Comparison of ENCODE assay signal across 9 mouse cellular contexts in genomic region chr3:146149156-146150057, GRCm38 (mm10). TPM values are rescaled to one million over a fixed set of nuclear protein-coding genes. Genes with fewer than 3 reads are reported as not detected.
DNase-seq lines count a peak whose midpoint lies in the region; ATAC-seq and TF ChIP-seq lines count a peak whose summit lies in the region.
"Had no signal": no experiment of that assay in that cellular context is flagged by ENCODE, and none has a peak within 500 bp of the region (broad histone marks: within the 10 kb centered on the region; RNA-seq: fewer than 3 reads in every experiment).

Gene Mcoln2, plus strand, starts transcription at chr3:146149833.

- 0 out of 2 replicates have a peak, but pooled peaks cover 3% of the 10 kb centered on the region for H3K9me3 ChIP-seq in embryonic facial prominence, embryonic 10.5 days
- H3K9me3 ChIP-seq in hindbrain, embryonic 13.5 days: peaks cover 5% of the 10 kb centered on the region; the same call in 1 of the 2 replicates
- H3K9me3 ChIP-seq in liver, embryonic 14.5 days (ENCODE audit: control insufficient read depth, low read length): no peaks in the 10 kb centered on the region
- H3K9me3 ChIP-seq in neural tube, embryonic 14.5 days (ENCODE audit: control insufficient read depth, low read length): no peaks in the 10 kb centered on the region
- H3K9me3 ChIP-seq: G1E had no signal

- H3K36me3 ChIP-seq in embryonic facial prominence, embryonic 10.5 days (replicated peaks): no peaks in the 10 kb centered on the region
- H3K36me3 ChIP-seq in hindbrain, embryonic 13.5 days: no peaks in the 10 kb centered on the region
- H3K36me3 ChIP-seq in liver, embryonic 14.5 days (replicated peaks; ENCODE audit: control insufficient read depth, insufficient read depth, low read depth): no peaks in the 10 kb centered on the region
- no peaks in the 10 kb centered on the region for H3K36me3 ChIP-seq in neural tube, embryonic 14.5 days (ENCODE audit: control insufficient read depth, insufficient read depth, low read length)
- H3K36me3 ChIP-seq: G1E had no signal

- H3K4me2 ChIP-seq in hindbrain, embryonic 13.5 days: peak within 1 kb of the TSS; percentile 64
- peak within 1 kb of the TSS; percentile 61 for H3K4me2 ChIP-seq in liver, embryonic 14.5 days (ENCODE audit: low read depth)
- H3K4me2 ChIP-seq in neural tube, embryonic 14.5 days (ENCODE audit: low read depth, low read length): peak within 1 kb of the TSS; percentile 74

- TF ChIP-seq CTCF in liver, embryonic 14.5 days (IDR thresholded peaks at IDR 0.05; ENCODE audit: low read depth): no peak

- no peak for TF ChIP-seq EP300 in liver, embryonic 14.5 days (IDR thresholded peaks at IDR 0.05; ENCODE audit: low read depth)

- peaks cover 29% of the 10 kb centered on the region for H3K4me1 ChIP-seq in embryonic facial prominence, embryonic 10.5 days
- H3K4me1 ChIP-seq in hindbrain, embryonic 13.5 days (replicated peaks): peaks cover 18% of the 10 kb centered on the region
- H3K4me1 ChIP-seq in liver, embryonic 14.5 days (replicated peaks; ENCODE audit: control insufficient read depth in 2 of 2, insufficient read depth in 2 of 2, low read length in 1 of 2): peaks cover 0 to 4% of the 10 kb centered on the region in 2 experiments; a peak in 2 of 4 replicates
- H3K4me1 ChIP-seq in neural tube, embryonic 14.5 days (ENCODE audit: control insufficient read depth, insufficient read depth, low read length): peaks cover 5% of the 10 kb centered on the region

- H3K4me3 ChIP-seq in embryonic facial prominence, embryonic 10.5 days: peak within 1 kb of the TSS; percentile 59
- H3K4me3 ChIP-seq in hindbrain, embryonic 13.5 days: peak within 1 kb of the TSS; percentile 38
- H3K4me3 ChIP-seq in liver, embryonic 14.5 days (ENCODE audit: insufficient read depth in 1 of 2, low read depth in 2 of 2, low read length in 2 of 2): peak within 1 kb of the TSS; percentile 45 to 47
- H3K4me3 ChIP-seq in neural tube, embryonic 14.5 days (ENCODE audit: low read depth, low read length): peak within 1 kb of the TSS; percentile 27

- peak; percentile 52 for ATAC-seq in hindbrain, embryonic 13.5 days (ENCODE audit: low FRiP score)
- peak; percentile 56 for ATAC-seq in liver, embryonic 14.5 days (ENCODE audit: insufficient read depth)
- ATAC-seq in neural tube, embryonic 14.5 days (ENCODE audit: low read depth): peak; percentile 11; the same call in 1 of the 2 replicates

- H3K27ac ChIP-seq in embryonic facial prominence, embryonic 10.5 days (replicated peaks): peak within 1 kb of the TSS; percentile 45
- no peak within 1 kb of the TSS for H3K27ac ChIP-seq in hindbrain, embryonic 13.5 days
- no peak within 1 kb of the TSS for H3K27ac ChIP-seq in liver, embryonic 14.5 days
- no peak within 1 kb of the TSS for H3K27ac ChIP-seq in neural tube, embryonic 14.5 days (ENCODE audit: low read depth, low read length)

- DNase-seq in heart, adult 11 months: peak; percentile 81
- DNase-seq in heart, adult 8-10 months (ENCODE audit: low spot score): no peak
- peak; percentile 16 for DNase-seq in embryonic facial prominence, embryonic 10.5 days (ENCODE audit: low spot score)
- DNase-seq in liver, embryonic 14.5 days (ENCODE audit: low read depth in 3 of 3, low spot score in 3 of 3): no peak
- no peak for DNase-seq in left cerebral cortex, postnatal 14 days (ENCODE audit: low spot score in 2 of 2)
- no peak for DNase-seq in left cerebral cortex, adult 11 months (ENCODE audit: low spot score)

- H3K9ac ChIP-seq in hindbrain, embryonic 13.5 days: peak within 1 kb of the TSS; percentile 60
- H3K9ac ChIP-seq in liver, embryonic 14.5 days (replicated peaks): no peak within 1 kb of the TSS
- H3K9ac ChIP-seq in neural tube, embryonic 14.5 days (replicated peaks; ENCODE audit: low read depth, low read length): peak within 1 kb of the TSS; percentile 42; the same call in 1 of the 2 replicates

- 13% methylated on average over 34 of the region's 34 CpGs for WGBS in embryonic facial prominence, embryonic 10.5 days
- 16% methylated on average over 30 of the region's 34 CpGs for WGBS in hindbrain, embryonic 13.5 days
- 9% methylated on average over 34 of the region's 34 CpGs for whole genome bisulfite sequencing in liver, embryonic 14.5 days (ENCODE audit: insufficient replicate concordance)
- WGBS in neural tube, embryonic 14.5 days: 16% methylated on average over 28 of the region's 34 CpGs

- intact Hi-C loops in left cerebral cortex, postnatal 14 days (cut with DNase I): no loop called here

- peaks cover 54% of the 10 kb centered on the region for H3K27me3 ChIP-seq in embryonic facial prominence, embryonic 10.5 days (replicated peaks; ENCODE audit: low read depth, poor library complexity, severe bottlenecking)
- peaks cover 54% of the 10 kb centered on the region for H3K27me3 ChIP-seq in hindbrain, embryonic 13.5 days
- H3K27me3 ChIP-seq in liver, embryonic 14.5 days (ENCODE audit: control insufficient read depth, insufficient read depth, low read length): no peaks in the 10 kb centered on the region
- H3K27me3 ChIP-seq in neural tube, embryonic 14.5 days (ENCODE audit: control insufficient read depth, insufficient read depth, low read length): peaks cover 2% of the 10 kb centered on the region; the same call in 1 of the 2 replicates

RNA-seq across cellular contexts. Expression of gene Mcoln2, which starts in this region (rescaled TPM):
- under 1 TPM in 3 of 4 experiments, not detected in 1; 0.12 to 0.30 (median 0.17) TPM for total RNA-seq in heart, adult 8-10 months (2022)
- polyA plus RNA-seq in embryonic facial prominence, embryonic 10.5 days (2016; fragmentation: Nextera tagmentation; extraction: Ambion mirVana): 0.12 and 0.18 TPM in 2 replicates
- polyA plus RNA-seq in hindbrain, embryonic 13.5 days (2015; fragmentation: Nextera tagmentation; extraction: Ambion mirVana): 0.27 and 0.47 TPM in 2 replicates
- 4.6 and 5.9 TPM in 2 replicates for polyA plus RNA-seq in liver, embryonic 14.5 days (2012; rRNA removed)
- 5.5 and 6.5 TPM in 2 replicates for polyA plus RNA-seq in liver, embryonic 14.5 days (2014; fragmentation: Nextera tagmentation; extraction: Ambion mirVana)
- not detected in 2 replicates for polyA plus RNA-seq in neural tube, embryonic 14.5 days (2014; fragmentation: Nextera tagmentation; extraction: Ambion mirVana)
- total RNA-seq in left cerebral cortex, postnatal 14 days (2021): not detected
- polyA plus RNA-seq: G1E had no signal

Comparison
In these comparisons a context has a peak if more than half of its experiments do, and no peak if none do; other contexts are left out.
1. Peak in DNase-seq, H3K4me3 ChIP-seq and H3K27ac ChIP-seq in embryonic facial prominence, embryonic 10.5 days; RNA of the gene not detected or under 1 TPM.
2. Peak in ATAC-seq, H3K4me3 ChIP-seq, H3K9ac ChIP-seq and H3K4me2 ChIP-seq in hindbrain, embryonic 13.5 days; RNA of the gene not detected or under 1 TPM.
3. Peak in ATAC-seq, H3K4me3 ChIP-seq, H3K9ac ChIP-seq and H3K4me2 ChIP-seq in neural tube, embryonic 14.5 days; RNA of the gene not detected or under 1 TPM.